Mouse (Mus musculus) layer of hippocampus, postnatal 10 days (tissue): ENCODE results near the gene Phip. TPM values are rescaled to one million over a fixed set of nuclear protein-coding genes. Genes with fewer than 3 reads are reported as not detected.

ENCODE experiments used
- DNase-seq, 2 experiments: peaks; one replicate each; pipeline ENCODE4 v3.0.0; 2021; ENCODE audit warnings: low spot score in 2 of 2
- total RNA-seq, 2 experiments: library from RNA; stranded (reverse); gene quantifications; 2 replicates each; pipeline ENCODE4 v1.2.3; 2021

The Phip gene
- total RNA-seq, 2 experiments from 2014 or later = 57.0 to 64.1 TPM

GRCm38 (mm10) chr9:82877078-82877477 lies 98.2 kb downstream of the Phip start:
- DNase-seq = no peak

DNA sequence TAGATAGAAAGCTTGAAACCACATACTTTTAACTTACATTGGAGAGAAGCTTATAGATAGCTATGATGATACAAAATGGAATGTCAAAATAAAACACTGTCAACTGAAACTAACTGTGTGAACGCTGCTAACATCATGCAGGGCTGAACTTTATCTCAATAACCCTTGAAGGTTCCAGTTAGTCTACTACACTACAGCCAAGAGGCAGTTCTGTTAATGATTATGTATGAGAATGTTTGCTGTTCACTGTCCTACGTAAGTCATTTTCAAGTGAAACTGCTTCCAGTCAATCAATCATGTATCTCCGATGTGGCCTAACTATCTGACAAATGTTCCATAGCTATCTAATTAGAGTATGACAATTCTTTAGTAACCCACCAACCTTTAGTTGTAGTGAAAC lies 107.6 kb downstream of the Phip start:
- DNase-seq = no peak

GRCm38 (mm10) chr9:82866121-82866520 lies 109.2 kb downstream of the Phip start:
- DNase-seq = no peak

DNA sequence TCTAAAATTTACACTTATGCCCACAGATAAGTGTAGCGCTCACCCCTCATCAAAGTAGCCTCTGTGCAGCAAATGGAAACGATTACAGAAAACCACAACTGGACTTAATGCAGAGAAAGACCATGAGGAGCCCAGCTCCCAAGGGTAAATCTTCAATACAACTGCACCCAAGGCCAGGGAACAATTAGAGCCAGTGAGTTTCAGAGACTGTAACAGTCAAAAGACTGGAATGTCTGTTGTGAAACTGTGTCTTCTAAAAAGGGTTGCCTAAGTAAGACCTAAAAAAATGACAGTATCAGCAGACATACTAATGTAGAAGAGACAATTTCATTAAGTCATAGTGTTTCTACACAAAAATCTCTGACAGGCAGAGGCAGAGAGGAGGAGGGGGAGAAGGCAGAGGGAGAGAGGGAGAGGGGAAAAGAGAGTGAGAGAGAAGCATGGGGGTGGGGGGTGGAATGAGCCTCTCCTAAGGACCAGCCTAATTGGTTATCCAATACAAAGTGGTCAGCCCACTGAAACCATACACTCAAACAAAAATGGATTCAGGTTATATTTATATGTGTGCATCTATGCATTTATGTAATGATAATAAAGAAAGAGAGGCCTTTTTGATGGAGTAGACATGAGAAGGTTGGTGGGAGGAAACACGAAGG lies 113.4 kb downstream of the Phip start:
- no peak for DNase-seq

- DNase-seq = no peak
Measured at GRCm38 (mm10) chr9:82861316-82861715, 114.0 kb downstream of the Phip start.

DNA sequence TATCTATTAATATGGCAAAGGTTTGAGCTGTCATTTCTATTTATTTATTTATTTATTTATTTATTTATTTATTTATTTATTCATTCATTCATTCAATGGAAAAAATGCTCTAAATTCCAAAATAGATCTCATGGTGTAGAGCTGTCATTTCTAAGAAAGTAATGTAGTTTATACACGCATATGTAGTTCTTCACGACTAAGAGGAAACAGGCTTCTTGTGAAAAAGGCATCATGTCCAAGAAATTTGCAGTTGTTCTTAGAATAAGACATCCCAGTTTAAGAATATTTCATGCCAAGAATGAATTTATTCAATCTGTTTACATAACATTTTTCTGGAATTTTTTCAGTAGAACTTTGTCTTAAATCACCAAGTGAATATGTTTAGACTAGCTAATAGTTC lies 114.5 kb downstream of the Phip start:
- DNase-seq = no peak

GRCm38 (mm10) chr9:82856241-82856640 lies 119.1 kb downstream of the Phip start:
- no peak for DNase-seq

DNA sequence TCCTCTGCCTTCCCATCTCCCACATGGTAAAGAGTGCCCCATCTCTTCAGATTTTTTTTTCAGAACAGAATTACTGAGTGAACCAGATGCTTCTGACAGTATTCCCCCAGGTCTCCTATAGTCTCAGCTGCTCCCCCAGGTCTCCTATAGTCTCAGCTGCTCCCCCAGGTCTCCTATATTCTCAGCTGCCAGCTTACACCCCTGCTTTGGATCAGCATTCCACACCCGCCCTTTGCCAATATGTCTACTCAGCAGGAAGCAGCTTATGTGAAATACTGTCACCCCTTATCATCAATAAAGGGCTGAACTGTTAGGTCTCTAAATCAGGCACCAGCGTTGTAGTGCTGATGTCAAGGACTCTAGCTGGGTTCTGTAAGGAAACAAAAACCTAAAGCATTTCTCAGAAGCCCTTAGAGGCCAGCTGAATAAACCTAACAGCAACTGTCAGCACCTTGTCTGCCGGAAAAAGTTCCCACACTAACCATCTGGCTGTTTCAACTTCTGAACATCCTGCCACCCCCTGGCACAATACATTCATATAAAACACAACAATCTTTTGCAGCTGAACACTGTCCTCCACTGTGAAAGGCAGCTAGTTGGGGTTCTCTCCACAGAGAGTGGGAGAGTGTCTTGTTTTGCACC lies 120.2 kb downstream of the Phip start:
- DNase-seq = no peak

DNA sequence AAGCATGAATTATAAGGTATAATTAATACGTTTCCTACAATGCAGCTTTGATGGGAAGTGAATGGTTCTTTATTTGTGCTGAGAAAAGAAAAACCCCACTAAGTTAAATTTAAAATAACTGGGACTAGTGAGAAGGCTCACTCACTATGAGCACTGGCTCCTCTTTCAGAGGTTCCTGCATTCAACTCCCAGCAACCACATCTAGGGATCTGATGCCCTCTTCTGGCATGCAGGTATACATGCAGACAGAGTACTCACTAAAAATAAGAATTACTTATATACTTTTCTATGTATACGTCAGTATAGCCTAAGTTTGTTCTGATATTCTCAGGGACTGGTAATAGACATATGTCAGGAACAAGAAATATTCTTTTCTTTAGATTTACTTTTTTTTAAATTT lies 121.3 kb downstream of the Phip start:
- no peak for DNase-seq

DNA sequence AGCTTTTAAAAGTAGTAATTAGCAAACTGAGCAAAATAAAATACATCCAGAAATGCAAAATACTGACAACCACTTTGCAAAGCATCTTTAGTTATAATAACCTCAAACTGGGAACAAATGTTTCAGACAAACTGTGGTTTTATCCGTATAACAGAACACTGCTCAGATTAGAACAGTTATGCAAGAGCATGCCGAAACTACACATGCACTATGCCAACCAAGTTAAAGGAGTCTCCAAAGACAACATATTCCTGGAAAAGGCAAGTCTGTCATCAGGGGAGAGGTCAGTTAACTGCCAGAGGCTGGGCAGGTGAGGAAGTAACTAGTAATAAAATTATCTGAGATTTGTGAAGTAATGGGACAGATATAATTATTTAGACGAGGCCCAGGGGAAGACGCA lies 132.6 kb downstream of the Phip start:
- no peak for DNase-seq

GRCm38 (mm10) chr9:82835921-82836320 lies 139.4 kb downstream of the Phip start:
- DNase-seq = no peak

GRCm38 (mm10) chr9:82831891-82832290 lies 143.4 kb downstream of the Phip start:
- DNase-seq = no peak

- peak; percentile 87 to 91 for DNase-seq
Measured at GRCm38 (mm10) chr9:82829693-82830430, 145.5 kb downstream of the Phip start.

DNA sequence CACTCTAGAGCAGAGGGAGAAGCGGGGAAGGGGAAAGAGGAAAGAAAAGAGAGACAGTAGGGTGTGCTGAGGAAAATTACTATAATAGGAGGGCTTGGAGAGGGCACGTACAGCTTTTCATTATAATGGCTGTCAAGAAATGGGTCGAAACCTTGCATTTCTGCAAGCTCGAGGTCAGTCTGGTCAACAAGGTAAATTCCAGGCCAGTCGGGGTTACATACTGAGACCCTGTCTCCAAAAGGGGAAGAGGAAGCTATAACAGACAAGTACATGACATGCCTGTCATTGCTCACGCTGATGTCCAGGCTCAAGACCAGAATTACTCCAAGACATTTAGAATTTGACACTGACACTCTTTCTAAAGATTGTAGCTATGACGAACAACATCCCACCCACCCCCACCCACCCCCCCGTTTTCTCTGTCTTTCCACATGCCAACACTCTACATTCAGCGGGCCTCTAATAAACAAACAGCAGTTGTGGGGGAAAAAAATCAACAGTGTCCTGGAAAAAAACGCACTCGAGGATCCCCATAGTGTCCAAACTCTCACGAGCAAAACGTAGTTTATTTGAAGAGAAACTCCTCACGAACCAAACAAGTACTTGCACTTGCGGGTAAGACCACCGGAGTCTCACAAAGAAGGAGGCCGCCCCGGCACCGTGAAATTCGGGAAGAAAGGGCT lies 146.2 kb downstream of the Phip start, which contains the start of gene Irak1bp1:
TSS of gene Irak1bp1 (plus strand) at position 534 of the 683 bp plus-strand sequence.
- no peak for DNase-seq

GRCm38 (mm10) chr9:82826426-82826825 lies 148.9 kb downstream of the Phip start:
- DNase-seq = no peak

Other genes starting within 250 kb of the Phip start
- 10 to 100 TPM; 23.7 to 28.7 TPM for gene Irak1bp1, start 146.0 kb downstream of the Phip start, total RNA-seq
- gene Hmgn3, start 171.2 kb upstream of the Phip start, total RNA-seq = 100 to 1,000 TPM; 130 to 133 TPM